Mouse (Mus musculus): ENCODE data around the gene Ehd1. TPM values are rescaled to one million over a fixed set of nuclear protein-coding genes. Genes with fewer than 3 reads are reported as not detected.

Gene Ehd1
- total and polyA plus RNA-seq, 3 experiments: 65.9 to 105 TPM; not detected in 1

GRCm38 (mm10) chr19:6240725-6241124 lies 35.8 kb upstream of the Ehd1 start:
- peaks cover 0 to 31% of the 10 kb centered on the region in 2 experiments; a peak in 2 of 4 replicates for H3K36me3 ChIP-seq (ENCODE audit: control insufficient read depth in 1 of 2, insufficient read depth in 2 of 2, low read length in 2 of 2)
- no peak for TF ChIP-seq RAD21 (IDR thresholded peaks at IDR 0.05; ENCODE audit: low read depth, low read length)
- no peak for TF ChIP-seq CHD2 (IDR thresholded peaks at IDR 0.05; ENCODE audit: low read length)
- TF ChIP-seq KAT2A (conservative IDR thresholded peaks at IDR 0.05; ENCODE audit: low read depth, low read length): no peak
- no peak for TF ChIP-seq ZMIZ1 (IDR thresholded peaks at IDR 0.05; ENCODE audit: low read depth, low read length)
- TF ChIP-seq MXI1 (IDR thresholded peaks at IDR 0.05; ENCODE audit: low read depth, low read length): no peak; the same call in 1 of the 2 replicates
- TF ChIP-seq TAL1 (IDR thresholded peaks at IDR 0.05; ENCODE audit: low read length): no peak
- no peak for TF ChIP-seq E2F4 (IDR thresholded peaks at IDR 0.05; ENCODE audit: borderline replicate concordance, low read depth, low read length)
- 0 out of 2 replicates have a peak, but pooled peaks have one; percentile 6 for TF ChIP-seq NELFE (IDR thresholded peaks at IDR 0.05; ENCODE audit: low read depth, low read length)
- 0 out of 2 replicates have a peak, but pooled peaks have one; percentile 6 for TF ChIP-seq ZNF384 (IDR thresholded peaks at IDR 0.05; ENCODE audit: low read depth, low read length)
- TF ChIP-seq POLR2AphosphoS5 (IDR thresholded peaks at IDR 0.05; ENCODE audit: borderline replicate concordance, low read depth, low read length): no peak
- no peak for TF ChIP-seq USF1 (IDR thresholded peaks at IDR 0.05; ENCODE audit: low read depth, low read length)
- TF ChIP-seq MAFK (IDR thresholded peaks at IDR 0.05; ENCODE audit: borderline replicate concordance, low read depth, low read length): no peak
- TF ChIP-seq BHLHE40 (IDR thresholded peaks at IDR 0.05; ENCODE audit: borderline replicate concordance, low read depth, low read length): no peak
- no peak for TF ChIP-seq MAZ (IDR thresholded peaks at IDR 0.05; ENCODE audit: low read depth, low read length)
- no peak for DNase-seq (ENCODE audit: low read depth, low spot score)
- peaks cover 11% of the 10 kb centered on the region for H3K79me2 ChIP-seq (ENCODE audit: control insufficient read depth, insufficient read depth, low read length, poor library complexity)
- peaks cover 6 to 40% of the 10 kb centered on the region in 2 experiments for H3K4me1 ChIP-seq (ENCODE audit: control insufficient read depth in 1 of 2, insufficient read depth in 2 of 2, low read length in 2 of 2)
- H3K27me3 ChIP-seq (ENCODE audit: control insufficient read depth in 1 of 2, insufficient read depth in 2 of 2, low read length in 2 of 2): no peaks in the 10 kb centered on the region
- no peaks in the 10 kb centered on the region for H3K9me3 ChIP-seq (replicated peaks; ENCODE audit: insufficient read depth, low read length)
- peak overlapping the region; percentile 6 to 36 for H3K4me3 ChIP-seq (ENCODE audit: control insufficient read depth in 1 of 2, insufficient read depth in 1 of 2, low read depth in 2 of 2, low read length in 2 of 2)
- H3K27ac ChIP-seq (ENCODE audit: control insufficient read depth, low read depth, low read length): peak overlapping the region; percentile 94
- peak overlapping the region; percentile 60 for H3K9ac ChIP-seq (ENCODE audit: control insufficient read depth, low read depth, low read length, poor library complexity, severe bottlenecking)

GRCm38 (mm10) chr19:6241274-6242107 lies 35.0 kb upstream of the Ehd1 start, which contains the start of gene Atg2a:
TSS of gene Atg2a (plus strand) at chr19:6241668.
- H3K36me3 ChIP-seq (ENCODE audit: control insufficient read depth in 1 of 2, insufficient read depth in 2 of 2, low read length in 2 of 2): peaks cover 0 to 28% of the 10 kb centered on the region in 2 experiments; a peak in 3 of 4 replicates
- peak within 1 kb of the TSS; percentile 90 to 94 for H3K4me3 ChIP-seq (ENCODE audit: control insufficient read depth in 1 of 2, insufficient read depth in 1 of 2, low read depth in 2 of 2, low read length in 2 of 2)
- H3K9ac ChIP-seq (ENCODE audit: control insufficient read depth, low read depth, low read length, poor library complexity, severe bottlenecking): peak within 1 kb of the TSS; percentile 77
- DNase-seq (ENCODE audit: low read depth, low spot score): peak; percentile 100
- peak within 1 kb of the TSS; percentile 94 for H3K27ac ChIP-seq (ENCODE audit: control insufficient read depth, low read depth, low read length)
- peaks cover 11% of the 10 kb centered on the region for H3K79me2 ChIP-seq (ENCODE audit: control insufficient read depth, insufficient read depth, low read length, poor library complexity)
- H3K4me1 ChIP-seq (ENCODE audit: control insufficient read depth in 1 of 2, insufficient read depth in 2 of 2, low read length in 2 of 2): peaks cover 6 to 37% of the 10 kb centered on the region in 2 experiments
- no peaks in the 10 kb centered on the region for H3K9me3 ChIP-seq (replicated peaks; ENCODE audit: insufficient read depth, low read length)
- H3K27me3 ChIP-seq (ENCODE audit: control insufficient read depth in 1 of 2, insufficient read depth in 2 of 2, low read length in 2 of 2): no peaks in the 10 kb centered on the region
- TF ChIP-seq MYB (IDR thresholded peaks at IDR 0.05; ENCODE audit: low read depth, low read length) (0 out of 2 replicates have a peak, but pooled peaks have one; percentile 54), MYC (IDR thresholded peaks at IDR 0.05; ENCODE audit: low read depth, low read length) (peak; percentile 58), E2F4 (IDR thresholded peaks at IDR 0.05; ENCODE audit: borderline replicate concordance, low read depth, low read length) (no peak), RAD21 (IDR thresholded peaks at IDR 0.05; ENCODE audit: low read depth, low read length) (no peak), TBP (IDR thresholded peaks at IDR 0.05; ENCODE audit: low read depth, low read length) (no peak; the same call in 1 of the 2 replicates), SIN3A (IDR thresholded peaks at IDR 0.05; ENCODE audit: low read length) (peak; percentile 97), GABPA (IDR thresholded peaks at IDR 0.05; ENCODE audit: low read depth, low read length) (no peak), EP300 (IDR thresholded peaks at IDR 0.05; ENCODE audit: low read depth in 1 of 2, low read length in 2 of 2) (peak in 1 of 2 experiments; percentile 61; a peak in 1 of 4 replicates), MAFK (IDR thresholded peaks at IDR 0.05; ENCODE audit: borderline replicate concordance, low read depth, low read length) (no peak), TCF12 (IDR thresholded peaks at IDR 0.05; ENCODE audit: low read depth, low read length) (peak; percentile 5; the same call in 1 of the 2 replicates), NRF1 (IDR thresholded peaks at IDR 0.05; ENCODE audit: insufficient read depth, low read depth, low read length, poor library complexity, severe bottlenecking) (peak; percentile 77), ETS1 (IDR thresholded peaks at IDR 0.05; ENCODE audit: low read depth, low read length) (peak; percentile 75; the same call in 1 of the 2 replicates), MAZ (IDR thresholded peaks at IDR 0.05; ENCODE audit: low read depth, low read length) (peak; percentile 46), BHLHE40 (IDR thresholded peaks at IDR 0.05; ENCODE audit: borderline replicate concordance, low read depth, low read length) (no peak), ELF1 (IDR thresholded peaks at IDR 0.05; ENCODE audit: low read depth, low read length) (peak; percentile 46; the same call in 1 of the 2 replicates), RCOR1 (IDR thresholded peaks at IDR 0.05; ENCODE audit: low read depth, low read length) (no peak), TAL1 (IDR thresholded peaks at IDR 0.05; ENCODE audit: low read length) (no peak), KAT2A (conservative IDR thresholded peaks at IDR 0.05; ENCODE audit: low read depth, low read length) (no peak; the same call in 1 of the 2 replicates), ZC3H11A (IDR thresholded peaks at IDR 0.05; ENCODE audit: low read depth, low read length) (no peak), POLR2A (IDR thresholded peaks at IDR 0.05; ENCODE audit: control insufficient read depth in 1 of 2, insufficient read depth in 1 of 2, low read depth in 1 of 2, low read length in 2 of 2, poor library complexity in 1 of 2) (peak; percentile 49 to 56), HCFC1 (IDR thresholded peaks at IDR 0.05; ENCODE audit: low read depth, low read length) (peak; percentile 89)
